Mouse (Mus musculus) erythroblast, embryonic 14.5 days (primary cell): ENCODE results near the gene Rexo5.

Source experiments
- GATA1 ChIP-seq: IDR thresholded peaks from 2 replicates; pipeline ENCODE4 v1.6.1; 2012; ENCODE audit warnings: low read length, inconsistent platforms, mixed read lengths
- TAL1 ChIP-seq: IDR thresholded peaks from 3 replicates; pipeline ENCODE4 v1.6.1; 2012; ENCODE audit warnings: low read length, inconsistent platforms, mixed read lengths

- TF ChIP-seq GATA1 (no peak), TAL1 (no peak)
Observed at GRCm38 (mm10) chr7:119898247-119898856, 104.5 kb downstream of the Rexo5 start.
